Mouse (Mus musculus): Measurements from ENCODE around the gene E2f3. TPM values are rescaled to one million over a fixed set of nuclear protein-coding genes. Genes with fewer than 3 reads are reported as not detected.

The E2f3 gene
- 5.1 TPM for polyA plus RNA-seq (2017; shearing (Covaris generic))

GRCm38 (mm10) chr13:29985855-29986755 lies at the start of gene E2f3:
Gene E2f3, minus strand, starts transcription at chr13:29986063.

Other genes with a start within 250 kb of the E2f3 start
- 55.3 TPM for gene Cdkal1, start 130.4 kb downstream of the E2f3 start, polyA plus RNA-seq (2017; shearing (Covaris generic))
- gene Mboat1, start 150.4 kb upstream of the E2f3 start, polyA plus RNA-seq (2017; shearing (Covaris generic)) = 13.1 TPM